Mouse (Mus musculus) hindbrain, embryonic 11.5 days (tissue): Measurements from ENCODE around the gene Bbx. TPM values are rescaled to one million over a fixed set of nuclear protein-coding genes. Genes with fewer than 3 reads are reported as not detected.
A peak's percentile ranks its signal among the peaks of the same experiment; 100 is the strongest.

Experiments used
- ATAC-seq: fragments of 200-750 bp; cut with Nextera tagmentation; 2 replicates; pipeline ENCODE4 v1.8.0; 2017; ENCODE audit warnings: mild to moderate bottlenecking, moderate TSS enrichment, moderate library complexity; ENCODE audit not compliant: low FRiP score
- DNase-seq: peaks from one replicate; pipeline ENCODE4 v3.0.0-alpha.2; 2015; ENCODE audit warnings: low spot score
- H3K27ac ChIP-seq: fragments of 300-500 bp; sonication (generic); 2 replicates; pipeline ENCODE4 v1.5.1; 2014; ENCODE audit warnings: mild to moderate bottlenecking, low read depth, low read length
- H3K27me3 ChIP-seq: fragments of 300-500 bp; sonication (generic); 2 replicates; pipeline ENCODE4 v1.6.1; 2014; ENCODE audit warnings: mild to moderate bottlenecking, low read length, moderate library complexity, mixed read lengths; ENCODE audit not compliant: control insufficient read depth, insufficient read depth
- H3K36me3 ChIP-seq: fragments of 300-500 bp; sonication (generic); 2 replicates; pipeline ENCODE4 v1.6.1; 2014; ENCODE audit warnings: mild to moderate bottlenecking, low read length, moderate library complexity, mixed read lengths; ENCODE audit not compliant: control insufficient read depth, insufficient read depth
- H3K4me1 ChIP-seq: fragments of 300-500 bp; sonication (generic); replicated peaks from 2 replicates; pipeline ENCODE4 v1.6.1; 2014; ENCODE audit warnings: low read length, mixed read lengths; ENCODE audit not compliant: control insufficient read depth, insufficient read depth
- H3K4me2 ChIP-seq: fragments of 300-500 bp; sonication (generic); replicated peaks from 2 replicates; pipeline ENCODE4 v1.6.1; 2014; ENCODE audit warnings: mild to moderate bottlenecking, low read depth, low read length
- H3K4me3 ChIP-seq: fragments of 300-500 bp; sonication (generic); 2 replicates; pipeline ENCODE4 v1.5.1; 2014; ENCODE audit warnings: low read depth, low read length
- H3K9ac ChIP-seq: fragments of 300-500 bp; sonication (generic); 2 replicates; pipeline ENCODE4 v1.6.1; 2014; ENCODE audit warnings: low read depth, low read length
- H3K9me3 ChIP-seq: fragments of 300-500 bp; sonication (generic); 2 replicates; pipeline ENCODE4 v1.6.1; 2016; ENCODE audit warnings: low read length; ENCODE audit not compliant: control insufficient read depth
- WGBS: fragments of 180-500 bp; shearing (Covaris S2); extraction: QIAGEN DNeasy Blood & Tissue Kit; methylation state at CpG from one replicate; pipeline ENCODE4 v1.1.7; 2014; 5-methylcytosine and 5-hydroxymethylcytosine counted together
- polyA plus RNA-seq: library from polyadenylated mRNA; unstranded; fragments of >200 nt; fragmentation: Nextera tagmentation; extraction: Ambion mirVana; gene quantifications from 2 replicates; pipeline ENCODE4 v1.2.1, GENCODE M21; 2014

Gene Bbx
- polyA plus RNA-seq, 1 experiment from 2014 or later = 42.2 TPM

- Histone ChIP-seq H3K4me2 (no peak overlapping the region), H3K9me3 (no peaks in the 10 kb centered on the region), H3K9ac (no peak overlapping the region), H3K4me3 (no peak overlapping the region), H3K27me3 (no peaks in the 10 kb centered on the region), H3K27ac (no peak overlapping the region), H3K36me3 (no peaks in the 10 kb centered on the region), H3K4me1 (no peaks in the 10 kb centered on the region)
- DNase-seq (no peak), ATAC-seq (no peak)
- WGBS = 30% methylated on average over 1 of the region's 1 CpGs
These were observed 12.1 kb downstream of the Bbx start for GRCm38 (mm10) chr16:50420130-50420529.

GRCm38 (mm10) chr16:50415406-50415805 lies 16.8 kb downstream of the Bbx start:
- Histone ChIP-seq H3K4me2 (no peak overlapping the region), H3K27me3 (no peaks in the 10 kb centered on the region), H3K4me1 (no peaks in the 10 kb centered on the region), H3K27ac (no peak overlapping the region), H3K36me3 (no peaks in the 10 kb centered on the region), H3K4me3 (no peak overlapping the region), H3K9ac (no peak overlapping the region), H3K9me3 (no peaks in the 10 kb centered on the region)
- no peak for DNase-seq
- ATAC-seq = no peak
- WGBS = 81% methylated on average over 8 of the region's 8 CpGs

DNA sequence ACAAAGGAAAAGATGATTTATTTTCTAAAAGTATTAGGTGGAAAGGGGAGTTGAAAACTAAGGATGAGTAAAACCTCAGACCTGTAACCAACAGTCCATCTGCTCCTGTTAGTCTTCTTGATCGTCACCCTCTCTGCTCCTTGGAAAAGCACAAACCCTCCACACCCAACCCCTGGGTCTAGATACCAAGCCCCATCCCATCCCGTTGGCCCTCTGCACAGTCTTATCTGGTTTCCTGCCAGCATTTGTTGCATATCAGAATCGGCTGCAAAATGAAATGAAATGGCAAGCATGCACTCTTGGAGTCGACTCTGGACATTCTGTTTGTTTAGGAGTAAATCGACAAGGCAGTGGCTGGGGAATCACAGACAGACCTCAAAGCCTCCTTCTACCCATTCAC lies 29.3 kb downstream of the Bbx start:
- WGBS = 84% methylated on average over 5 of the region's 5 CpGs
- Histone ChIP-seq H3K9me3 (no peaks in the 10 kb centered on the region), H3K27me3 (no peaks in the 10 kb centered on the region), H3K9ac (no peak overlapping the region), H3K27ac (no peak overlapping the region), H3K4me1 (no peaks in the 10 kb centered on the region), H3K36me3 (no peaks in the 10 kb centered on the region), H3K4me2 (no peak overlapping the region), H3K4me3 (no peak overlapping the region)
- DNase-seq (no peak), ATAC-seq (no peak)

DNA sequence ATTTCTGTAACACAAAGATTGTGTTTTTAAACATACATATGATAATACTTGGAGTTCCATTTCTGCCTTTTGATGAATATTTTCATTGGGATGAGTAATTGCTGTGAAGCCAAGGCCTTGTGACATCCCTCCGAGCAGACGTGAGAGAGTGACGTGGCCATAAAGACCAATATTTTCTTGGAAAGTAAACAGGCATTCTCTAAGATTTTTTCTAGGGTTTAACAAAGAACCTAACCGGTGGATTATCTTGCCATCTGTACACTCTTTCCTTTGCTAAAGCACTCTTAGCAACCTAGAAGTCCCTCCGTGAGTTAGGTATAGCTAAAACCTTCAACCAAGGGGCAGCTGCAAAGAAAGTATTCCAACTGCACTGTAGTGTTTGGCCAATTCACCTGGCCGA lies 32.4 kb downstream of the Bbx start:
- H3K36me3 ChIP-seq = no peaks in the 10 kb centered on the region
- no peak overlapping the region for H3K27ac ChIP-seq
- no peaks in the 10 kb centered on the region for H3K4me1 ChIP-seq
- ATAC-seq = no peak
- H3K4me3 ChIP-seq = no peak overlapping the region
- H3K9me3 ChIP-seq = no peaks in the 10 kb centered on the region
- H3K9ac ChIP-seq = no peak overlapping the region
- no peaks in the 10 kb centered on the region for H3K27me3 ChIP-seq
- DNase-seq = no peak
- 95% methylated on average over 6 of the region's 6 CpGs for WGBS
- no peak overlapping the region for H3K4me2 ChIP-seq

DNA sequence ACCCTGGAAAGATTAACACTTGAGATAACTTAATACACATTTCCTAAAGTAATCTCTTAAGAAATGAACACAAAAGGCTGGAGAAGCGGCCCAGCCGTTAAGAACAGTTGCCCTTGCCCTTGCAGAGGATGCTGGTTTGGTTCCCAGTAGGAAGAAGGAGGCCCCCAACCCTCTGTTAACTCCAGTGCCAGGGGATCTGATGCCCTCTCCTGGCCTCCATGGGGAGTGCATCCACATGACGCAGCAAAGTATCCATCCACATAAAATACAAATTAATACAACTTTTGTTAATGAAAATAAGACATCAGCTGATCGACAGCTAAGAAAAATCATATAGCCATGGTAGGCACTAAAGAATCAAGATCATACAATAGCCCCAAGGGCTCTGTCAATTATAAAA lies 33.6 kb downstream of the Bbx start:
- WGBS = 87% methylated on average over 4 of the region's 4 CpGs
- peak; percentile 12 for DNase-seq
- no peak for ATAC-seq
- Histone ChIP-seq H3K9me3 (no peaks in the 10 kb centered on the region), H3K27me3 (no peaks in the 10 kb centered on the region), H3K4me3 (no peak overlapping the region), H3K27ac (no peak overlapping the region), H3K36me3 (no peaks in the 10 kb centered on the region), H3K4me2 (no peak overlapping the region), H3K9ac (no peak overlapping the region), H3K4me1 (no peaks in the 10 kb centered on the region)

GRCm38 (mm10) chr16:50395928-50396612 lies 36.1 kb downstream of the Bbx start:
- Histone ChIP-seq H3K36me3 (no peaks in the 10 kb centered on the region), H3K4me2 (no peak overlapping the region), H3K4me1 (no peaks in the 10 kb centered on the region), H3K4me3 (no peak overlapping the region), H3K27me3 (no peaks in the 10 kb centered on the region), H3K9me3 (no peaks in the 10 kb centered on the region), H3K27ac (no peak overlapping the region), H3K9ac (no peak overlapping the region)
- WGBS = 89% methylated on average over 6 of the region's 6 CpGs
- no peak for ATAC-seq
- no peak for DNase-seq

DNA sequence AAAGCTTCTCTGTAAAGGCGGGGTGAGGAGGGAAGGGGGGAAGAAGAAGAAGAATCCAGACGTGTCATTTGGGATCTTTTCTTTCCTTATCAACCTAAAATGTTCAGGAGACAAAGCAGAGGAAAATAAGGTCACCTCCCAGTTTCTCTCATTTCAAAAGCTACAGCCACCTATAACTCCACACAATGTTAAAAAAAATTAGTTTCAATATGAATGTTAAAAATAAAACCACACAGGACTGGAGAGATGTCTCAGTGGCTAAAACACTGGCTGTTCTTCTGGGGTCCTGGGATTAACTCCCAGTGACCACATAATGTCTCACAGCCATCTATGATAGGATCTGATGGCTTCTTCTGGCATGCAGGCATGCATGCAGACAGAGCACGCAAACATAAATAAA lies 43.7 kb downstream of the Bbx start:
- H3K4me2 ChIP-seq = no peak overlapping the region
- H3K9me3 ChIP-seq = no peaks in the 10 kb centered on the region
- no peaks in the 10 kb centered on the region for H3K36me3 ChIP-seq
- H3K27me3 ChIP-seq = no peaks in the 10 kb centered on the region
- H3K27ac ChIP-seq = no peak overlapping the region
- H3K4me3 ChIP-seq = no peak overlapping the region
- 86% methylated on average over 3 of the region's 3 CpGs for WGBS
- H3K9ac ChIP-seq = no peak overlapping the region
- DNase-seq (no peak), ATAC-seq (no peak)
- H3K4me1 ChIP-seq = no peaks in the 10 kb centered on the region

- Histone ChIP-seq H3K36me3 (no peaks in the 10 kb centered on the region), H3K9ac (no peak overlapping the region), H3K9me3 (no peaks in the 10 kb centered on the region), H3K4me1 (peaks cover 4% of the 10 kb centered on the region; the same call in 1 of the 2 replicates), H3K27ac (no peak overlapping the region), H3K27me3 (no peaks in the 10 kb centered on the region), H3K4me3 (no peak overlapping the region), H3K4me2 (no peak overlapping the region)
- 93% methylated on average over 8 of the region's 8 CpGs for WGBS
- ATAC-seq (no peak), DNase-seq (no peak)
These were observed 48.6 kb downstream of the Bbx start for GRCm38 (mm10) chr16:50383541-50383940.

DNA sequence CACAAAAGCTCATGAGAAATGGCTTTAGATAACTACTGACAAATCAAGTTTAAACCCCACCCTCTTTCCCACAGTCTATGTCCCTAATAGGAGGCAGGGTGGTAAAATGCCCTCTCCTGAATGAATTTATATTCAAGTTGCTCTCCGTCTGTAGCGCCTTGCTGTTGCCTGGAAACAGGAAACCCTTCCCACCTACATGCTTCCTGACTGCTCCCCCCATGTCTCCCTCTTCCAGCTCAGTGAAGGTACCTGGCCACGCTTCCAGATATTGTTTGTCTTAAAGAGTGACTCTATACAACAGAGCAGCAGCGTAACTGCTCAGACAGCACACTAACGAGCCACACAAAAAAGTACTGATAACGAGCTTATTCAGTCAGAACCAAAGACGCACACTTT lies 50.8 kb downstream of the Bbx start:
- Histone ChIP-seq H3K4me1 (peaks cover 4% of the 10 kb centered on the region; the same call in 1 of the 2 replicates), H3K27ac (no peak overlapping the region), H3K9me3 (no peaks in the 10 kb centered on the region), H3K36me3 (no peaks in the 10 kb centered on the region), H3K9ac (no peak overlapping the region), H3K4me3 (no peak overlapping the region), H3K27me3 (no peaks in the 10 kb centered on the region), H3K4me2 (peak overlapping the region; percentile 15)
- WGBS = 45% methylated on average over 7 of the region's 7 CpGs
- DNase-seq (peak; percentile 8), ATAC-seq (peak; percentile 61)
